Comparison of ENCODE assay signal across 24 mouse cellular contexts in the genomic region with DNA sequence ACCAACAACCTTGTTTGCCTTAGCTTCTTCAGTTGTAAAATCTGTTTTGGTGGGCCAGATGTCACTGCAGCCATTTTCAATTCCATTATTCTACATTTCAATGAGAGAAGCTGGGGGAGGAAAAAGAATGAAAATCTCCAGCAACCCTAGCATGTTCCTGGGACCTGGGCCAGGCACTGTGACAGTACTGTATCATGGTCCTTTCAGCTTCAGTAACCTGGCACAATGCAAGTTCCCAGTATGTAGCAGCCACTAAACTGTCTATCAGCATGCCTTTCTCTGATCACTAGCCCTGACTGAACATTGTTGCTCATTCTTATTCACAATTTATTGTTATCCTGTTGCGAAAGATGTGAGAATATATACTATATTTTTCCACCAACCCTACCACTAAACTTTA.
DNase-seq lines count a peak whose midpoint lies in the region; ATAC-seq and TF ChIP-seq lines count a peak whose summit lies in the region.
"Had no signal": no experiment of that assay in that cellular context is flagged by ENCODE, and none has a peak within 500 bp of the region (broad histone marks: within the 10 kb centered on the region; RNA-seq: fewer than 3 reads in every experiment).

No protein-coding gene starts in this region.

- no peaks in the 10 kb centered on the region for H3K27me3 ChIP-seq in forebrain, embryonic 13.5 days
- no peaks in the 10 kb centered on the region for H3K27me3 ChIP-seq in forebrain, embryonic 12.5 days
- H3K27me3 ChIP-seq in kidney, adult 2 months (replicated peaks; ENCODE audit: control insufficient read depth, insufficient read depth, low read length): no peaks in the 10 kb centered on the region
- H3K27me3 ChIP-seq in kidney, embryonic 15.5 days: no peaks in the 10 kb centered on the region
- H3K27me3 ChIP-seq in midbrain, embryonic 14.5 days (ENCODE audit: control insufficient read depth, insufficient read depth, low read length): no peaks in the 10 kb centered on the region
- no peaks in the 10 kb centered on the region for H3K27me3 ChIP-seq in midbrain, embryonic 15.5 days (replicated peaks)
- H3K27me3 ChIP-seq in hindbrain, embryonic 14.5 days (ENCODE audit: control insufficient read depth, insufficient read depth, low read length): no peaks in the 10 kb centered on the region
- H3K27me3 ChIP-seq: embryonic facial prominence, embryonic 13.5 days; intestine, embryonic 15.5 days; liver, embryonic 15.5 days; lung, embryonic 15.5 days had no signal

- H3K9me3 ChIP-seq in forebrain, embryonic 13.5 days (replicated peaks): no peaks in the 10 kb centered on the region
- no peaks in the 10 kb centered on the region for H3K9me3 ChIP-seq in forebrain, embryonic 12.5 days
- H3K9me3 ChIP-seq in kidney, embryonic 15.5 days (replicated peaks): no peaks in the 10 kb centered on the region
- H3K9me3 ChIP-seq in midbrain, embryonic 14.5 days (ENCODE audit: control insufficient read depth, low read length): no peaks in the 10 kb centered on the region
- no peaks in the 10 kb centered on the region for H3K9me3 ChIP-seq in midbrain, embryonic 15.5 days
- no peaks in the 10 kb centered on the region for H3K9me3 ChIP-seq in hindbrain, embryonic 14.5 days (ENCODE audit: control insufficient read depth, low read length)
- H3K9me3 ChIP-seq: embryonic facial prominence, embryonic 13.5 days; intestine, embryonic 15.5 days; limb, embryonic 10.5 days; liver, embryonic 15.5 days; lung, embryonic 15.5 days had no signal

- 73% methylated on average over 1 of the region's 1 CpGs for WGBS in forebrain, embryonic 13.5 days
- WGBS in forebrain, embryonic 12.5 days: 82% methylated on average over 1 of the region's 1 CpGs
- WGBS in kidney, adult 2 months: 83% methylated on average over 1 of the region's 1 CpGs
- WGBS in kidney, embryonic 15.5 days: 79% methylated on average over 1 of the region's 1 CpGs
- WGBS in midbrain, embryonic 14.5 days: 70% methylated on average over 1 of the region's 1 CpGs
- 75% methylated on average over 1 of the region's 1 CpGs for WGBS in midbrain, embryonic 15.5 days
- 76% methylated on average over 1 of the region's 1 CpGs for WGBS in hindbrain, embryonic 14.5 days

- H3K36me3 ChIP-seq in forebrain, embryonic 13.5 days (ENCODE audit: poor library complexity, severe bottlenecking): no peaks in the 10 kb centered on the region
- no peaks in the 10 kb centered on the region for H3K36me3 ChIP-seq in forebrain, embryonic 12.5 days (replicated peaks)
- H3K36me3 ChIP-seq in kidney, adult 2 months (ENCODE audit: control insufficient read depth, insufficient read depth, low read length): no peaks in the 10 kb centered on the region
- H3K36me3 ChIP-seq in kidney, embryonic 15.5 days: no peaks in the 10 kb centered on the region
- no peaks in the 10 kb centered on the region for H3K36me3 ChIP-seq in midbrain, embryonic 14.5 days (ENCODE audit: control insufficient read depth, insufficient read depth, low read length)
- no peaks in the 10 kb centered on the region for H3K36me3 ChIP-seq in midbrain, embryonic 15.5 days (replicated peaks)
- no peaks in the 10 kb centered on the region for H3K36me3 ChIP-seq in hindbrain, embryonic 14.5 days (replicated peaks; ENCODE audit: control insufficient read depth, insufficient read depth)
- H3K36me3 ChIP-seq: embryonic facial prominence, embryonic 13.5 days; intestine, embryonic 15.5 days; limb, embryonic 10.5 days; liver, embryonic 15.5 days; lung, embryonic 15.5 days had no signal

- ATAC-seq in forebrain, embryonic 13.5 days: peak; percentile 81
- ATAC-seq in forebrain, embryonic 12.5 days (ENCODE audit: low FRiP score): no peak; the same call in 1 of the 2 replicates
- no peak for ATAC-seq in kidney, embryonic 15.5 days (replicated peaks; ENCODE audit: low FRiP score)
- no peak for ATAC-seq in midbrain, embryonic 14.5 days (ENCODE audit: low FRiP score, low TSS enrichment)
- no peak for ATAC-seq in midbrain, embryonic 15.5 days (replicated peaks)
- ATAC-seq in hindbrain, embryonic 14.5 days (ENCODE audit: low FRiP score): peak; percentile 65; the same call in 1 of the 2 replicates
- ATAC-seq: CD4-positive, CD25-positive, alpha-beta regulatory T cell, adult 4 months; intestine, embryonic 15.5 days had no signal

- H3K27ac ChIP-seq in forebrain, embryonic 13.5 days: no peak overlapping the region
- no peak overlapping the region for H3K27ac ChIP-seq in forebrain, embryonic 12.5 days
- H3K27ac ChIP-seq in kidney, adult 2 months (ENCODE audit: insufficient read depth, low read depth, low read length): no peak overlapping the region
- H3K27ac ChIP-seq in kidney, embryonic 15.5 days: no peak overlapping the region
- no peak overlapping the region for H3K27ac ChIP-seq in midbrain, embryonic 14.5 days (replicated peaks; ENCODE audit: low read depth, low read length)
- H3K27ac ChIP-seq in midbrain, embryonic 15.5 days: no peak overlapping the region
- H3K27ac ChIP-seq in hindbrain, embryonic 14.5 days: no peak overlapping the region
- H3K27ac ChIP-seq: embryonic facial prominence, embryonic 13.5 days; intestine, embryonic 15.5 days; left cerebral cortex, adult 2 months; limb, embryonic 10.5 days; liver, embryonic 15.5 days; lung, embryonic 15.5 days had no signal

- peak; percentile 35 for DNase-seq in kidney, adult 2 months
- DNase-seq in midbrain, embryonic 14.5 days: peak; percentile 39
- no peak for DNase-seq in hindbrain, embryonic 14.5 days (ENCODE audit: low spot score)
- no peak for DNase-seq in lung, postnatal 25 days (ENCODE audit: low spot score)
- DNase-seq: adrenal gland, postnatal 36 days; cerebellum, adult 11 months; cerebellum, postnatal 36 days; embryo, embryonic 11 days; kidney, postnatal 4 days; liver; lung, postnatal 4 days; right cerebral cortex, postnatal 14 days had no signal

- no peak overlapping the region for H3K4me2 ChIP-seq in forebrain, embryonic 13.5 days
- H3K4me2 ChIP-seq in forebrain, embryonic 12.5 days: no peak overlapping the region
- H3K4me2 ChIP-seq in kidney, embryonic 15.5 days: no peak overlapping the region
- H3K4me2 ChIP-seq in midbrain, embryonic 14.5 days (ENCODE audit: low read length): no peak overlapping the region
- no peak overlapping the region for H3K4me2 ChIP-seq in midbrain, embryonic 15.5 days
- no peak overlapping the region for H3K4me2 ChIP-seq in hindbrain, embryonic 14.5 days (replicated peaks)
- H3K4me2 ChIP-seq: embryonic facial prominence, embryonic 13.5 days; intestine, embryonic 15.5 days; liver, embryonic 15.5 days; lung, embryonic 15.5 days had no signal

- TF ChIP-seq POLR2A in kidney, adult 2 months (IDR thresholded peaks at IDR 0.05; ENCODE audit: low read depth, low read length): no peak

- peaks cover 5% of the 10 kb centered on the region; the same call in 1 of the 2 replicates for H3K4me1 ChIP-seq in forebrain, embryonic 13.5 days
- H3K4me1 ChIP-seq in forebrain, embryonic 12.5 days: no peaks in the 10 kb centered on the region
- no peaks in the 10 kb centered on the region for H3K4me1 ChIP-seq in kidney, adult 2 months (ENCODE audit: control insufficient read depth, insufficient read depth, low read length)
- no peaks in the 10 kb centered on the region for H3K4me1 ChIP-seq in kidney, embryonic 15.5 days
- no peaks in the 10 kb centered on the region for H3K4me1 ChIP-seq in midbrain, embryonic 14.5 days (ENCODE audit: control insufficient read depth, insufficient read depth, low read length)
- no peaks in the 10 kb centered on the region for H3K4me1 ChIP-seq in midbrain, embryonic 15.5 days
- 0 out of 2 replicates have a peak, but pooled peaks cover 4% of the 10 kb centered on the region for H3K4me1 ChIP-seq in hindbrain, embryonic 14.5 days (replicated peaks; ENCODE audit: control insufficient read depth, insufficient read depth, low read length)
- H3K4me1 ChIP-seq: embryonic facial prominence, embryonic 13.5 days; intestine, embryonic 15.5 days; limb, embryonic 10.5 days; liver, embryonic 15.5 days; lung, embryonic 15.5 days had no signal

- H3K4me3 ChIP-seq in forebrain, embryonic 13.5 days: no peak overlapping the region
- no peak overlapping the region for H3K4me3 ChIP-seq in forebrain, embryonic 12.5 days (replicated peaks)
- no peak overlapping the region for H3K4me3 ChIP-seq in kidney, adult 2 months (ENCODE audit: insufficient read depth, low read depth, low read length)
- H3K4me3 ChIP-seq in kidney, embryonic 15.5 days (replicated peaks): no peak overlapping the region
- no peak overlapping the region for H3K4me3 ChIP-seq in midbrain, embryonic 14.5 days (replicated peaks; ENCODE audit: low read depth, low read length)
- no peak overlapping the region for H3K4me3 ChIP-seq in midbrain, embryonic 15.5 days
- no peak overlapping the region for H3K4me3 ChIP-seq in hindbrain, embryonic 14.5 days (replicated peaks; ENCODE audit: low read length)
- H3K4me3 ChIP-seq: embryonic facial prominence, embryonic 13.5 days; erythroblast, embryonic 14.5 days; intestine, embryonic 15.5 days; left cerebral cortex, adult 2 months; limb, embryonic 10.5 days; liver, embryonic 15.5 days; lung, embryonic 15.5 days had no signal

- no peak overlapping the region for H3K9ac ChIP-seq in forebrain, embryonic 13.5 days
- H3K9ac ChIP-seq in forebrain, embryonic 12.5 days: no peak overlapping the region
- no peak overlapping the region for H3K9ac ChIP-seq in kidney, embryonic 15.5 days
- no peak overlapping the region for H3K9ac ChIP-seq in midbrain, embryonic 14.5 days (replicated peaks; ENCODE audit: low read length)
- H3K9ac ChIP-seq in midbrain, embryonic 15.5 days: no peak overlapping the region
- H3K9ac ChIP-seq in hindbrain, embryonic 14.5 days: no peak overlapping the region
- H3K9ac ChIP-seq: embryonic facial prominence, embryonic 13.5 days; intestine, embryonic 15.5 days; liver, embryonic 15.5 days; lung, embryonic 15.5 days had no signal

- TF ChIP-seq CTCF in kidney, adult 2 months (conservative IDR thresholded peaks at IDR 0.05; ENCODE audit: insufficient read depth, insufficient read length, low read depth, low read length): no peak

Comparison
In these comparisons a context has a peak if more than half of its experiments do, and no peak if none do; other contexts are left out.
1. ATAC-seq: peak in forebrain, embryonic 13.5 days (single experiment) and hindbrain, embryonic 14.5 days (single experiment); none in forebrain, embryonic 12.5 days (single experiment), kidney, embryonic 15.5 days (single experiment), midbrain, embryonic 14.5 days (single experiment) and midbrain, embryonic 15.5 days (single experiment).
2. DNase-seq: peak in kidney, adult 2 months (single experiment) and midbrain, embryonic 14.5 days (single experiment); none in hindbrain, embryonic 14.5 days (single experiment) and lung, postnatal 25 days (single experiment).